Mouse (Mus musculus): ENCODE measurements around the gene Mfsd2b. TPM values are rescaled to one million over a fixed set of nuclear protein-coding genes. Genes with fewer than 3 reads are reported as not detected.

Gene Mfsd2b
- total RNA-seq, 4 experiments from 2014 or later, result 0.25 to 0.48 (median 0.38) TPM

GRCm38 (mm10) chr12:4816680-4817360, 57.3 kb downstream of the Mfsd2b start:
- DNase-seq (ENCODE audit: low spot score in 2 of 2), result no peak

- DNase-seq (ENCODE audit: low spot score in 2 of 2), result no peak
Observed at GRCm38 (mm10) chr12:4813636-4814035, 60.5 kb downstream of the Mfsd2b start.

Other genes starting within 250 kb of the Mfsd2b start
- under 1 TPM in 2 of 4 experiments, not detected in 2; 0.12 to 0.24 TPM for gene Fam228a, start 135.9 kb downstream of the Mfsd2b start, total RNA-seq (2022)
- gene Pfn4, start 105.3 kb downstream of the Mfsd2b start, total RNA-seq (2022), result 1 to 10 TPM in 3 of 4 experiments, under 1 TPM in 1; 0.67 to 1.1 (median 1.0) TPM
- 10 to 100 TPM in 2 of 4 experiments, 1 to 10 TPM in 2; 8.9 to 16.4 (median 10.8) TPM for gene Fam228b, start 105.1 kb downstream of the Mfsd2b start, total RNA-seq (2022)
- gene Sf3b6, start 56.8 kb downstream of the Mfsd2b start, total RNA-seq (2022), result 10 to 100 TPM; 24.7 to 34.2 (median 28.8) TPM
- under 1 TPM in 1 of 4 experiments, not detected in 3; 0.58 TPM for gene Fkbp1b, start 32.8 kb downstream of the Mfsd2b start, total RNA-seq (2022)
- 1 to 10 TPM; 4.7 to 5.4 (median 5.1) TPM for gene Wdcp, start 31.1 kb downstream of the Mfsd2b start, total RNA-seq (2022)
- gene Ubxn2a, start 33.3 kb upstream of the Mfsd2b start, total RNA-seq (2022), result 100 to 1,000 TPM; 142 to 163 (median 146) TPM
- gene Atad2b, start 43.0 kb upstream of the Mfsd2b start, total RNA-seq (2022), result 10 to 100 TPM; 10.0 to 11.2 (median 10.6) TPM